Mouse (Mus musculus): ENCODE results near the gene 2900092C05Rik. TPM values are rescaled to one million over a fixed set of nuclear protein-coding genes. Genes with fewer than 3 reads are reported as not detected.

2900092C05Rik gene
- total RNA-seq (2012; rRNA removed), result not detected in 2 replicates
- polyA plus RNA-seq (2012; ENCODE audit: insufficient read depth in 1 of 2, insufficient read length in 2 of 2, low read depth in 1 of 2, low replicate concordance in 2 of 2, missing spikeins in 1 of 2), result not detected

GRCm38 (mm10) chr7:12512217-12512616 is at the start of gene 2900092C05Rik:
Gene 2900092C05Rik, plus strand, starts transcription at chr7:12512517.
- TF ChIP-seq GABPA (IDR thresholded peaks at IDR 0.05; ENCODE audit: low read depth, low read length), result no peak
- no peak for TF ChIP-seq MAX (IDR thresholded peaks at IDR 0.05; ENCODE audit: low read length)
- no peak for TF ChIP-seq ZMIZ1 (IDR thresholded peaks at IDR 0.05; ENCODE audit: low read depth, low read length)
- no peak for TF ChIP-seq POLR2AphosphoS5 (IDR thresholded peaks at IDR 0.05; ENCODE audit: borderline replicate concordance, low read depth, low read length)
- TF ChIP-seq GATA1 (IDR thresholded peaks at IDR 0.05; ENCODE audit: low read depth, low read length), result no peak
- H3K9me3 ChIP-seq (replicated peaks; ENCODE audit: insufficient read depth, low read length), result no peaks in the 10 kb centered on the region
- no peak for DNase-seq (ENCODE audit: low read depth, low spot score)
- H3K36me3 ChIP-seq (ENCODE audit: control insufficient read depth in 1 of 2, insufficient read depth in 2 of 2, low read length in 2 of 2), result no peaks in the 10 kb centered on the region
- H3K4me1 ChIP-seq (ENCODE audit: control insufficient read depth in 1 of 2, insufficient read depth in 2 of 2, low read length in 2 of 2), result no peaks in the 10 kb centered on the region
- no peaks in the 10 kb centered on the region for H3K79me2 ChIP-seq (ENCODE audit: control insufficient read depth, insufficient read depth, low read length, poor library complexity)
- no peak within 1 kb of the TSS for H3K9ac ChIP-seq (ENCODE audit: control insufficient read depth, low read depth, low read length, poor library complexity, severe bottlenecking)
- no peaks in the 10 kb centered on the region for H3K27me3 ChIP-seq (ENCODE audit: control insufficient read depth in 1 of 2, insufficient read depth in 2 of 2, low read length in 2 of 2)
- no peak within 1 kb of the TSS for H3K27ac ChIP-seq (ENCODE audit: control insufficient read depth, low read depth, low read length)
- no peak within 1 kb of the TSS for H3K4me3 ChIP-seq (ENCODE audit: control insufficient read depth in 1 of 2, insufficient read depth in 1 of 2, low read depth in 2 of 2, low read length in 2 of 2)

- Histone ChIP-seq H3K4me1 (ENCODE audit: control insufficient read depth in 1 of 2, insufficient read depth in 2 of 2, low read length in 2 of 2) (peaks cover 0 to 5% of the 10 kb centered on the region in 2 experiments; a peak in 2 of 4 replicates), H3K36me3 (ENCODE audit: control insufficient read depth in 1 of 2, insufficient read depth in 2 of 2, low read length in 2 of 2) (peaks cover 0 to 4% of the 10 kb centered on the region in 2 experiments; a peak in 2 of 4 replicates), H3K79me2 (ENCODE audit: control insufficient read depth, insufficient read depth, low read length, poor library complexity) (peaks cover 5% of the 10 kb centered on the region), H3K4me3 (ENCODE audit: control insufficient read depth in 1 of 2, insufficient read depth in 1 of 2, low read depth in 2 of 2, low read length in 2 of 2) (peak within 1 kb of the TSS; percentile 91 to 98), H3K27ac (ENCODE audit: control insufficient read depth, low read depth, low read length) (no peak within 1 kb of the TSS), H3K9me3 (replicated peaks; ENCODE audit: insufficient read depth, low read length) (no peaks in the 10 kb centered on the region), H3K9ac (ENCODE audit: control insufficient read depth, low read depth, low read length, poor library complexity, severe bottlenecking) (peak within 1 kb of the TSS; percentile 86), H3K27me3 (ENCODE audit: control insufficient read depth in 1 of 2, insufficient read depth in 2 of 2, low read length in 2 of 2) (no peaks in the 10 kb centered on the region)
- no peak; the same call in 1 of the 2 replicates for TF ChIP-seq SMC3 (IDR thresholded peaks at IDR 0.05; ENCODE audit: low read depth, low read length)
- TF ChIP-seq CTCF (IDR thresholded peaks at IDR 0.05 in 2 of 3, conservative IDR thresholded peaks at IDR 0.05 in 1 of 3; ENCODE audit: control insufficient read depth in 1 of 3, insufficient read depth in 1 of 3, low read depth in 2 of 3, low read length in 3 of 3, poor library complexity in 1 of 3, severe bottlenecking in 1 of 3), result no peak
- TF ChIP-seq MYC (IDR thresholded peaks at IDR 0.05; ENCODE audit: low read depth, low read length), result 0 out of 2 replicates have a peak, but pooled peaks have one; percentile 37
- no peak for TF ChIP-seq MAX (IDR thresholded peaks at IDR 0.05; ENCODE audit: low read length)
- TF ChIP-seq ELF1 (IDR thresholded peaks at IDR 0.05; ENCODE audit: low read depth, low read length), result peak; percentile 82
- TF ChIP-seq NRF1 (IDR thresholded peaks at IDR 0.05; ENCODE audit: insufficient read depth, low read depth, low read length, poor library complexity, severe bottlenecking), result no peak
- peak; percentile 46 for TF ChIP-seq NELFE (IDR thresholded peaks at IDR 0.05; ENCODE audit: low read depth, low read length)
- TF ChIP-seq CHD1 (IDR thresholded peaks at IDR 0.05; ENCODE audit: low read depth, low read length), result no peak
- TF ChIP-seq ETS1 (IDR thresholded peaks at IDR 0.05; ENCODE audit: low read depth, low read length), result 0 out of 2 replicates have a peak, but pooled peaks have one; percentile 15
- TF ChIP-seq TCF12 (IDR thresholded peaks at IDR 0.05; ENCODE audit: low read depth, low read length), result 0 out of 2 replicates have a peak, but pooled peaks have one; percentile 17
- TF ChIP-seq SIN3A (IDR thresholded peaks at IDR 0.05; ENCODE audit: low read length), result peak; percentile 60; the same call in 1 of the 2 replicates
- TF ChIP-seq KAT2A (conservative IDR thresholded peaks at IDR 0.05; ENCODE audit: low read depth, low read length), result peak; percentile 77
- peak; percentile 44 to 57; a peak in 1 of 4 replicates for TF ChIP-seq POLR2A (IDR thresholded peaks at IDR 0.05; ENCODE audit: control insufficient read depth in 1 of 2, insufficient read depth in 1 of 2, low read depth in 1 of 2, low read length in 2 of 2, poor library complexity in 1 of 2)
- TF ChIP-seq RCOR1 (IDR thresholded peaks at IDR 0.05; ENCODE audit: low read depth, low read length), result no peak
- no peak for TF ChIP-seq GABPA (IDR thresholded peaks at IDR 0.05; ENCODE audit: low read depth, low read length)
- no peak for TF ChIP-seq MYB (IDR thresholded peaks at IDR 0.05; ENCODE audit: low read depth, low read length)
- no peak for TF ChIP-seq MEF2A (IDR thresholded peaks at IDR 0.05; ENCODE audit: extremely low read depth, insufficient replicate concordance, low read depth, low read length, poor library complexity, severe bottlenecking)
- TF ChIP-seq UBTF (IDR thresholded peaks at IDR 0.05; ENCODE audit: borderline replicate concordance, insufficient read depth, low read depth, low read length), result no peak
- TF ChIP-seq MXI1 (IDR thresholded peaks at IDR 0.05; ENCODE audit: low read depth, low read length), result peak; percentile 41
- peak; percentile 53; the same call in 1 of the 2 replicates for TF ChIP-seq TBP (IDR thresholded peaks at IDR 0.05; ENCODE audit: low read depth, low read length)
- TF ChIP-seq HCFC1 (IDR thresholded peaks at IDR 0.05; ENCODE audit: low read depth, low read length), result peak; percentile 97
- no peak for TF ChIP-seq POLR2AphosphoS2 (IDR thresholded peaks at IDR 0.05; ENCODE audit: low read length)
- TF ChIP-seq GATA1 (IDR thresholded peaks at IDR 0.05; ENCODE audit: low read depth, low read length), result no peak
- DNase-seq (ENCODE audit: low read depth, low spot score), result peak; percentile 94
These were observed 33.9 kb upstream of the 2900092C05Rik start, which contains the start of gene Zfp606 for GRCm38 (mm10) chr7:12478158-12479008. Gene Zfp606, plus strand, starts transcription at chr7:12478293.

Measured in MEL (cell line).